Mouse (Mus musculus): ENCODE data around the gene A730046J19Rik. TPM values are rescaled to one million over a fixed set of nuclear protein-coding genes. Genes with fewer than 3 reads are reported as not detected.

A730046J19Rik gene
- polyA plus RNA-seq (2012; rRNA removed): 0.05 and 0.12 TPM in 2 replicates

DNA sequence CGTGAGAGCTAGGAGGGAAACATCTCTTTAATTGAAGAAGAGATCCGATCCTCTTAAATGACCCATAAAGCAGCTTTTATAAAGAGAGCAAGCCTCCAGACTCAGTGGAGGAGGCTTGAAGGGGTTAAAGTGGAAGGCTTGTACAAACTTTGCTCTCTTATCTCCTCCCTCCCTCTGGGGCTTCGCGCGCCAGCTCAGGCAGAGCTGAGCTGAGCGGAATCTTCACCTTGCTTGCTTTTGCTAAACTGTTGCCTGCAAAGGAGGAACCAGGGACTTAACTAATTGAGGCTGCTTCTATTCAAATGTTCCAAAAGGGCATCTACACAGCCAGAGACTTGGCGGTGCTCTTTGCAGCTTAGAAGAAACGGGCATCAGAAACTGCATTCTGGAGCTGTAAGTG, at the start of gene A730046J19Rik:
A730046J19Rik (plus strand) TSS at position 173 of the 400 bp plus-strand sequence.
- TF ChIP-seq CTCF (IDR thresholded peaks at IDR 0.05; ENCODE audit: insufficient read depth, low read length) (no peak), POLR2A (IDR thresholded peaks at IDR 0.05; ENCODE audit: borderline replicate concordance, extremely low read depth, low read depth, low read length) (no peak)
- DNase-seq: no peak
- 28% methylated on average over 8 of the region's 8 CpGs for WGBS
- no peaks in the 10 kb centered on the region for H3K4me1 ChIP-seq (ENCODE audit: control insufficient read depth, insufficient read depth, low read length)
- H3K4me3 ChIP-seq (replicated peaks; ENCODE audit: extremely low read depth, low read depth, low read length): no peak within 1 kb of the TSS

DNA sequence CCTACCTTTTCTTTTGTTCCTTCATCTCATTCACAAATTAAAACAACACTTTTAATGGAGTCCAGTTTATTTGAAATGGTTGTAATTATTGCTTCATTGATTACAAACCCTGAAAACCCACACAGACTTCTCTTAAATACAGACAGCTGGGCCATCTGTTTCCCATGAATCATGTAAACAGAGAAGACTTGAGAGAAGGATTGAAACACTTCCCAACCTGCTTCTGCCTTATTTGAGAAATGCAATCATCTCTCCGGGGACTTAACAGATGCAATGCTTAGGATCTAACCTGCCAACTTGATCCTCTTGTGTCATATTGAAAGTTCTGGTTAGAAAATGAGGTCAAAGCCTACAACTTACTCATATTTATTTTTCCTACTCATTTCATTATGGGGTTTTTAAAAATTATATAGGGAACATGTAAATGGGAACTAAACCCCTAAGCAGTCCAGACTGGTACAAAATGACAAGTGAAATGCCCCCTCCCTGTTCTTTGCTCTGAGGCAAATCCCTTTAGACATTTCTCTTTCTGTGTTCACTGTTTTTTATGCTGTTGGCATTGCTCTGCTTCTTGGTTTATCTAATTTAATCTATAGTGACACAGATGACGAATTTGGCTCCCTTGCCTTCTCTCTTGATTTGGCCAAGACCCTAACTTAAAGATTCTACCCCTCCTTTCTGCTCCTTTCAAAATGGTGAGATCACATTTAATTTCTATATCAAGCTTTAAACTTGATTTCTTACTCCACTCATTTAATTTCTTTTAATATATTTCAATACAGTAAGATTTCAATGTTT, 48.7 kb upstream of the A730046J19Rik start:
- Histone ChIP-seq H3K4me3 (replicated peaks; ENCODE audit: extremely low read depth, low read depth, low read length) (no peak overlapping the region), H3K4me1 (ENCODE audit: control insufficient read depth, insufficient read depth, low read length) (no peaks in the 10 kb centered on the region)
- TF ChIP-seq CTCF (IDR thresholded peaks at IDR 0.05; ENCODE audit: insufficient read depth, low read length) (no peak), POLR2A (IDR thresholded peaks at IDR 0.05; ENCODE audit: borderline replicate concordance, extremely low read depth, low read depth, low read length) (no peak)
- DNase-seq: no peak
- 62% methylated on average over 2 of the region's 2 CpGs for WGBS

DNA sequence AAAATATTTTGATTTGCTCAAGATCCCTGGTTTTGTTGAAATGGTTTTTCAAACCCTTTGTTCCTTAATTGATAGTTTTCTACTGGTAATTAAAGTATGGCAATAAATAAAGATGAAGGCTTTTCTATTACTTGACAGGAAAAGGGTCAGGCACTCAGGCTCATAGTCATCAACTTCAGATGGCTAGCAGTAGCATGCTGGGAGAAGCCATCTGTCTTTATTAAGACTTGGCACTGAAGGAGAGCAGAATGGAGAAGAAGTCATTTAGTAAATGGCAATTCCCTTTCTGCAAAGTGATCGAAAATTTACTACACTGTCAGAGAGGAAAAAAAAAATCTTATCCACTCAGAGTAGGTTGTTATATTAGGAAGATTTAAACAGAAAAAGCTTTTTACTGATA, 17.2 kb upstream of the A730046J19Rik start:
- no peak for TF ChIP-seq CTCF (IDR thresholded peaks at IDR 0.05; ENCODE audit: insufficient read depth, low read length)
- TF ChIP-seq POLR2A (IDR thresholded peaks at IDR 0.05; ENCODE audit: borderline replicate concordance, extremely low read depth, low read depth, low read length): no peak
- H3K4me3 ChIP-seq (replicated peaks; ENCODE audit: extremely low read depth, low read depth, low read length): no peak overlapping the region
- no peak for DNase-seq
- 70% methylated on average over 1 of the region's 1 CpGs for WGBS
- no peaks in the 10 kb centered on the region for H3K4me1 ChIP-seq (ENCODE audit: control insufficient read depth, insufficient read depth, low read length)

DNA sequence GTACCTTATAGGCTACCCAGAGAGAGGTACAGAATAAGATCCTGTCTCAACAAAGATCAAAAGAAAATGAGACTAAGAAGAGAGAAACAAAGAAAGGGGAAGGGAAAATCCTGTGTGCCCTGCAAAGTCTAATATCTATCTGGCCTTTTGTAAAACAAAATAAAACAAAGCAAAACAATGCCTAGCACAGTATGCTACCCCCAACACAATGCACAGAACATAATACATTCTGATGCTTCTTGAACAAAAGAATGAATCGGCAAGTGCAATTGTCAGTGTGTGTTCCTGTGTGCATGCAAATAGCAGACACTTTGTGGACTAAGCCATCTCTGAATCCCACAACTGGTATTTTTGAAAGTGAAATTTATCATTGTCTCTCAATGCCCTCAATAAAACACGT, 3.5 kb upstream of the A730046J19Rik start:
- 75% methylated on average over 2 of the region's 2 CpGs for WGBS
- TF ChIP-seq CTCF (IDR thresholded peaks at IDR 0.05; ENCODE audit: insufficient read depth, low read length): no peak
- TF ChIP-seq POLR2A (IDR thresholded peaks at IDR 0.05; ENCODE audit: borderline replicate concordance, extremely low read depth, low read depth, low read length): no peak
- Histone ChIP-seq H3K4me3 (replicated peaks; ENCODE audit: extremely low read depth, low read depth, low read length) (no peak overlapping the region), H3K4me1 (ENCODE audit: control insufficient read depth, insufficient read depth, low read length) (no peaks in the 10 kb centered on the region)
- no peak for DNase-seq

DNA sequence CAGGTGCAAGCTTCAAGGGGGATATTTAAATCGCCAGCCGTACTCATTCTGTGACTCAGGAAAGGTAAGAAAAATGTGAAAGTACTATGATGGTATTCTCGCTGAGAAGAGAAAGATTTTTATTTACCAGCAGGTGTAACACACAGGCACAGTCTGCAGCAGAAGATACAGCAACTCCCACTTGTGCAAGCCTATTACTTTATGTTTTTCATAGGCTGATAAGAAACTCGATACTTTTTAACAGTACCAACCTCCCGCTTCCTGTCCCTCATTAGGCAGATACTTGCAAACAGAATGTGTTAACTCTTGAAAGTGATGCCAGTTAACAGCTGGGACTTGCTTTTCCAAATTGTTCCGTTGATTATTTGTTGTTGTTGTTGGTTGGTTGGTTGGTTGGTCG, 616 bp downstream of the A730046J19Rik start:
- 36% methylated on average over 7 of the region's 7 CpGs for WGBS
- TF ChIP-seq CTCF (IDR thresholded peaks at IDR 0.05; ENCODE audit: insufficient read depth, low read length) (no peak), POLR2A (IDR thresholded peaks at IDR 0.05; ENCODE audit: borderline replicate concordance, extremely low read depth, low read depth, low read length) (no peak)
- no peak overlapping the region for H3K4me3 ChIP-seq (replicated peaks; ENCODE audit: extremely low read depth, low read depth, low read length)

DNA sequence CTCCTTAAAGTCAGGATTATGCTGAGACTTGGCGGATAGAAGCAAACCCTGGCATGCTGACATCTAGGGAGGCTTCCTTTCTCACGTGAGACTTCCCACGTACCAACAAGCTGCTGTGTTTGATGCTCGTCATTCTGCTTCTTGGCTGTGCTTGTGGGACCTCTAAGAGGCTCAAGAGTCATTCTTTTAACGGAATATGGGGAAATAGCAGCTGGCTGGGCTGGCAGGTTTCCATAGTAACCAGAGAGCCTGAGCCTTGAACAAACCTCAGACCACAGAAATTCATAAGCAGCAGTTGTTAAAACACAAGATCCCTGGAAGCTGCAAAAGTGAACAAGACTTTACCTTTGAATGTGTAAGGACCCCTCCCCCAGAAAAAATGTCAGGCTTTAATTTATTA, 9.4 kb downstream of the A730046J19Rik start:
- no peak overlapping the region for H3K4me3 ChIP-seq (replicated peaks; ENCODE audit: extremely low read depth, low read depth, low read length)
- TF ChIP-seq CTCF (IDR thresholded peaks at IDR 0.05; ENCODE audit: insufficient read depth, low read length) (no peak), POLR2A (IDR thresholded peaks at IDR 0.05; ENCODE audit: borderline replicate concordance, extremely low read depth, low read depth, low read length) (no peak)
- 48% methylated on average over 5 of the region's 5 CpGs for WGBS
- H3K4me1 ChIP-seq (ENCODE audit: control insufficient read depth, insufficient read depth, low read length): no peaks in the 10 kb centered on the region
- DNase-seq: no peak

More for the DNA sequence above, 616 bp downstream of the A730046J19Rik start:
- no peaks in the 10 kb centered on the region for H3K4me1 ChIP-seq (ENCODE audit: control insufficient read depth, insufficient read depth, low read length)
- DNase-seq: no peak

Other genes starting within 250 kb of the A730046J19Rik start
- not detected in 2 replicates for gene Dcx, start 220.4 kb upstream of the A730046J19Rik start, polyA plus RNA-seq (2012; rRNA removed)
- 2.5 and 3.3 TPM in 2 replicates for gene Alg13, start 164.1 kb downstream of the A730046J19Rik start, polyA plus RNA-seq (2012; rRNA removed)

Data from lung, adult 2 months (tissue).